Mouse (Mus musculus): ENCODE data around the gene Irf8. TPM values are rescaled to one million over a fixed set of nuclear protein-coding genes. Genes with fewer than 3 reads are reported as not detected.

Irf8 gene
- polyA plus RNA-seq, 1 experiment = 124 TPM

DNA sequence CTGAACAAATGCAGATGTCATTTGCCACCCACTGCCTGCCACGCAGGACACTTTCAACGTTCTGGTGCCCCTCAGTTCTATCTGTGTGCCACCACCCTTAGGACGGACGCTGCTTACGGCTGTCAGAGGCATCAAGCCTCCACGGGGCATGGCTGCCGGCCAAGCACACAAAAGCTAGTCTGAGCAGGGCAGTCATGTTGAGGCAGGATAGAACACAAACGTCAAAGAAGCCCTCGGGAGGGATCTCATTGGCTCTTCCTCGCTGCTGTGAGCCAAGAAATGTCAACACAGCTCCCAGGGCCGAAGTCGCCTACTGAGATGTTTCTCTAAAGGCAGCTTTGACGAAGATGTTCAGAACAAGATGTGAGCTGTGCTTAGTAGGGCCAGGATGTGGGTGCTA is 41.6 kb downstream of the Irf8 start:
- Histone ChIP-seq H3K27me3 (ENCODE audit: control insufficient read depth, insufficient read depth, low read length) (no peaks in the 10 kb centered on the region), H3K4me1 (ENCODE audit: control insufficient read depth, insufficient read depth, insufficient read length, low read length) (peaks cover 2% of the 10 kb centered on the region; the same call in 1 of the 2 replicates), H3K36me3 (ENCODE audit: control insufficient read depth, insufficient read depth, low read length) (no peaks in the 10 kb centered on the region), H3K4me3 (ENCODE audit: low read depth, low read length) (no peak overlapping the region), H3K27ac (ENCODE audit: insufficient read depth, low read depth, low read length) (no peak overlapping the region)
- TF ChIP-seq CTCF (IDR thresholded peaks at IDR 0.05; ENCODE audit: extremely low read depth, insufficient read length, insufficient replicate concordance, low read depth, low read length) (no peak), POLR2A (IDR thresholded peaks at IDR 0.05; ENCODE audit: low read depth, low read length) (no peak)
- 65% methylated on average over 13 of the region's 13 CpGs for WGBS

DNA sequence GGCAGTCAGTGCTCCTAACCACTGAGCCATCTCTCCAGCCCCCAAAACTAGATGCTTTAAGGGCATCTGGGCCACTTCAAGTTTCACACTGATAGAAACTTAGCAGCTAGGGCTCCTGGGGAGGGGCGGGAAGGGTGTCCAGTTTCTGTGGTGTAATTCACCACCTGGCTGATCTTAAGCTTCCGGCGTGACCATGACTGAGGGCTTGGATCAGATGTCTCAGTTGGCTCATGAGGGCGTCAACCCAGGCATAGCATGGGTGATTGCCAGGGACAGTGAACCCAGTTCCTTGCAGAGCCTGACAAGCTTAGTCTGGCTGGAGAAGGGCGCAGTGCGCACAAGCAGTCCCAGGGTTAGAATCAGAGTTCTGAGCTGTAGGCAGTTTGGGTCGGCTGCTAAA is 42.9 kb downstream of the Irf8 start:
- TF ChIP-seq CTCF (IDR thresholded peaks at IDR 0.05; ENCODE audit: extremely low read depth, insufficient read length, insufficient replicate concordance, low read depth, low read length) (no peak), POLR2A (IDR thresholded peaks at IDR 0.05; ENCODE audit: low read depth, low read length) (no peak)
- WGBS = 96% methylated on average over 7 of the region's 7 CpGs
- H3K4me1 ChIP-seq (ENCODE audit: control insufficient read depth, insufficient read depth, insufficient read length, low read length) = peaks cover 2% of the 10 kb centered on the region; the same call in 1 of the 2 replicates
- H3K36me3 ChIP-seq (ENCODE audit: control insufficient read depth, insufficient read depth, low read length) = no peaks in the 10 kb centered on the region
- H3K4me3 ChIP-seq (ENCODE audit: low read depth, low read length) = no peak overlapping the region
- no peaks in the 10 kb centered on the region for H3K27me3 ChIP-seq (ENCODE audit: control insufficient read depth, insufficient read depth, low read length)
- H3K27ac ChIP-seq (ENCODE audit: insufficient read depth, low read depth, low read length) = no peak overlapping the region

DNA sequence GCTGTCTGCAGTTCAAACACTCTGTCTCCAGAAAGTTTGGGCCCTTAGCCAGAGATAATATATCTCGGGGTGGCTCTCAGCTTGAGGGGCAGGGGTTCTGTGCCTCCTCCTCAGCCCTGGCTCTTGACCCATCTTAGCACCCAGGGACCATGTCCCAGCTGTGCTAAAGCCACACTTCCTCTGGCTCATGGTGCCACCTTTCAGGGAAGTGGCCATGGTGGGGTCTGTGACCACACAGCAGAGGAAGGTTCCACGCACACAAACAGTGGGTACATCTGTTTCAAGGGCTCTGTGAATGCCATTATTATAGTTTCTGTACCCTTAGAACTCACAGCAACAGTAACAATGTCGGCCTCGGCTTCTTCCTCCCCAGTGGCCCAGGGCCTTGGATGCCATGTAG is 47.6 kb downstream of the Irf8 start:
- no peak overlapping the region for H3K27ac ChIP-seq (ENCODE audit: insufficient read depth, low read depth, low read length)
- H3K4me3 ChIP-seq (ENCODE audit: low read depth, low read length) = no peak overlapping the region
- H3K27me3 ChIP-seq (ENCODE audit: control insufficient read depth, insufficient read depth, low read length) = no peaks in the 10 kb centered on the region
- no peak for TF ChIP-seq POLR2A (IDR thresholded peaks at IDR 0.05; ENCODE audit: low read depth, low read length)
- no peak for TF ChIP-seq CTCF (IDR thresholded peaks at IDR 0.05; ENCODE audit: extremely low read depth, insufficient read length, insufficient replicate concordance, low read depth, low read length)
- no peaks in the 10 kb centered on the region for H3K36me3 ChIP-seq (ENCODE audit: control insufficient read depth, insufficient read depth, low read length)
- H3K4me1 ChIP-seq (ENCODE audit: control insufficient read depth, insufficient read depth, insufficient read length, low read length) = no peaks in the 10 kb centered on the region; the same call in 1 of the 2 replicates
- WGBS = 84% methylated on average over 4 of the region's 4 CpGs

DNA sequence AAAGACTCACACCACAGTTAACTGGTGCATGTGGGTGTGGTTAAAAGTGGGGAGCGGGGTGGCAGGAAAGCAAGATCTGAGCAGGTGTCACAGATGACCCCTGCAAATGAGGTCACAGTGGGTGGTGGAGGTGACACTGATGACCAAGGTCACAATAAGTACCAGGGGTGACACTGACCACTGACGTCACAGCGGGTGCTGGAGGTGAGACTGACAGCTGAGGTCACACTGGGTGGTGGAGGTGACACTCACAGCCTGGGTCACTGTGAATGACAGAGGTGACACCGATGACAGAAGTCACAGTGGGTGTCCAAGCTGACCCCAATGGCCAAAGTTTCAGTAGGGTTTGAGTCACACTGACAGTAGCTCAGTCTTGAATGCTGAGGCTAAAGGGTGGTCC is 50.6 kb downstream of the Irf8 start:
- Histone ChIP-seq H3K36me3 (ENCODE audit: control insufficient read depth, insufficient read depth, low read length) (no peaks in the 10 kb centered on the region), H3K27me3 (ENCODE audit: control insufficient read depth, insufficient read depth, low read length) (no peaks in the 10 kb centered on the region), H3K27ac (ENCODE audit: insufficient read depth, low read depth, low read length) (no peak overlapping the region), H3K4me3 (ENCODE audit: low read depth, low read length) (no peak overlapping the region), H3K4me1 (ENCODE audit: control insufficient read depth, insufficient read depth, insufficient read length, low read length) (no peaks in the 10 kb centered on the region)
- TF ChIP-seq POLR2A (IDR thresholded peaks at IDR 0.05; ENCODE audit: low read depth, low read length) (no peak), CTCF (IDR thresholded peaks at IDR 0.05; ENCODE audit: extremely low read depth, insufficient read length, insufficient replicate concordance, low read depth, low read length) (no peak)
- 86% methylated on average over 4 of the region's 4 CpGs for WGBS

DNA sequence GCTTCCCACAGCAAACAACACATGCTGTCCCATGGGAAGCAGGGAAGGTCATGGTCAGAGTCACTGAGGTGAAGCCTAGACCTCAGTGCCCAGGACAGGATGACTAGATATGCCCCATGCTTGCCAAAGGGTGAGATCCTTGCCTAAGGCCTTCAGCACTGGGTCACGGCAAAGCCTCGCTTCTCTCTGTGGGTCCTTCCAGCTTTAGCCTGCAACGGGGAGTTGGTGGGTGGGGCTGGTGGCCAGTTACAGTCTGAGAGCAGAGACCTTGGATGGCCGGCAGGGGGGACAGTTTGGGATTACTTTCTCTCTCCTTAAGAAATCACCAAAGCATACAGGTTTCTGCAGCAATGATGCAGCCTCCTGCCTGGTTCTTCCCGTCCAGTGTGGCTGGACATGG is 51.5 kb downstream of the Irf8 start:
- Histone ChIP-seq H3K27ac (ENCODE audit: insufficient read depth, low read depth, low read length) (no peak overlapping the region), H3K36me3 (ENCODE audit: control insufficient read depth, insufficient read depth, low read length) (no peaks in the 10 kb centered on the region), H3K4me1 (ENCODE audit: control insufficient read depth, insufficient read depth, insufficient read length, low read length) (no peaks in the 10 kb centered on the region), H3K27me3 (ENCODE audit: control insufficient read depth, insufficient read depth, low read length) (no peaks in the 10 kb centered on the region), H3K4me3 (ENCODE audit: low read depth, low read length) (no peak overlapping the region)
- TF ChIP-seq POLR2A (IDR thresholded peaks at IDR 0.05; ENCODE audit: low read depth, low read length) (no peak), CTCF (IDR thresholded peaks at IDR 0.05; ENCODE audit: extremely low read depth, insufficient read length, insufficient replicate concordance, low read depth, low read length) (no peak)
- WGBS = 69% methylated on average over 5 of the region's 5 CpGs

DNA sequence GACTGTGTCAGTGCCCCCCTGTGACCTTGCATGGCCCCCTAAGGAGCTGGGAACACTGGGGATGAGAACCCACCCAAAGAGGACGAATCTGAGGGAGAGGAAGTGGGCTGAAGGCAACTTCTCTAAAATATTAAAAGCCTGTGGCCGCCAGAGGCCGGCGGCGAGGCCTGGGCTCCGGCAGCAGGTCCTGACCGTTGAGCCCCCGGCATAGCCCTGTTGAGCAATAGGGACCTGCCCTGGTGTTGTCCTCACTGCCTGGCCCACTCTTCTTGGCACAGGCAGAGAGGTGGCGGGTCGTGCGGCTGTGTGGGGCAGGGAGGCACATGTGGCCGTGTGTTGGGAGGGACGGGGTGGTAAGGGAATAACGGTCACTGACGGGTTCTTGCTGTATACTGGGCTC is 56.6 kb downstream of the Irf8 start:
- peaks cover 9% of the 10 kb centered on the region; the same call in 1 of the 2 replicates for H3K4me1 ChIP-seq (ENCODE audit: control insufficient read depth, insufficient read depth, insufficient read length, low read length)
- WGBS = 85% methylated on average over 15 of the region's 15 CpGs
- no peaks in the 10 kb centered on the region for H3K27me3 ChIP-seq (ENCODE audit: control insufficient read depth, insufficient read depth, low read length)
- TF ChIP-seq POLR2A (IDR thresholded peaks at IDR 0.05; ENCODE audit: low read depth, low read length) (no peak), CTCF (IDR thresholded peaks at IDR 0.05; ENCODE audit: extremely low read depth, insufficient read length, insufficient replicate concordance, low read depth, low read length) (no peak)
- H3K27ac ChIP-seq (ENCODE audit: insufficient read depth, low read depth, low read length) = 0 out of 2 replicates have a peak overlapping the region, but pooled peaks have one; percentile 12
- H3K4me3 ChIP-seq (ENCODE audit: low read depth, low read length) = no peak overlapping the region
- H3K36me3 ChIP-seq (ENCODE audit: control insufficient read depth, insufficient read depth, low read length) = no peaks in the 10 kb centered on the region

DNA sequence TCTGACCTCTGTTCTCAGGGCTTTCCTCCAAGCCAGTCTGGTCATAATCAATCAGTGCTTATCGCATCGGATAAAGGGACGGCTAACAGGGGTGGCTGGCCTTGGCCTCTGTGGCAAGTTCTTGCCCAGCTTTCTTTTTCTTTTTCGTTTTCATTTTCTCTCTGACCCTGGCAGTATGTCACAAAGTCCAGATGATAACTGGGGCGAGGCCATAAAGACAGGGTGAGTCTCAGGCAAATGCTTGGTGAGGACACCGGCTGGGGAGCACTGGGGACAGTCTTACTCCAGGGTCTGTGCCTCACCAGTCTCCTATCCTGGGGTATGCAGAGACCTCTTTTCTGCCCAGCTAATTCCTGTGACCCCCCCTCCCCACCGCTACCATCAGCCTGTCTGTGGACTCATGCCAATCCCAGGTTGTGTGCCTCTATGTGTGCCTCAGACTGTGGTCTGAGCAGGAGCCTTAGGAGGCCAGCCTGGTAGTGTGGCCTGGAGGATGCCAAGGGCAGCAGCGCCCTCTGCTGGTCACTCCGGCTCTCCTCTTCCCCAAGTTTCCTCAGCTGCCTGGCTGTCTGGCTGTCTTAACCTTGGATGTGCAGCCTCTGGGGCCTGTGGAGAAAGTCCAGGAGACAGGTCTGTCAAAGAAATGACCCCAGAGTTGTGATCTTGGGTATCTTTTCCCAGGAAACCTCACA is 59.9 kb downstream of the Irf8 start:
- Histone ChIP-seq H3K36me3 (ENCODE audit: control insufficient read depth, insufficient read depth, low read length) (no peaks in the 10 kb centered on the region), H3K27ac (ENCODE audit: insufficient read depth, low read depth, low read length) (peak overlapping the region; percentile 83), H3K27me3 (ENCODE audit: control insufficient read depth, insufficient read depth, low read length) (no peaks in the 10 kb centered on the region), H3K4me1 (ENCODE audit: control insufficient read depth, insufficient read depth, insufficient read length, low read length) (peaks cover 9% of the 10 kb centered on the region; the same call in 1 of the 2 replicates), H3K4me3 (ENCODE audit: low read depth, low read length) (peak overlapping the region; percentile 32)
- WGBS = 19% methylated on average over 9 of the region's 9 CpGs
- TF ChIP-seq CTCF (IDR thresholded peaks at IDR 0.05; ENCODE audit: extremely low read depth, insufficient read length, insufficient replicate concordance, low read depth, low read length) (peak; percentile 97), POLR2A (IDR thresholded peaks at IDR 0.05; ENCODE audit: low read depth, low read length) (peak; percentile 40)
